Mouse (Mus musculus): ENCODE results near the gene Ndufv2. TPM values are rescaled to one million over a fixed set of nuclear protein-coding genes. Genes with fewer than 3 reads are reported as not detected.

The Ndufv2 gene
- polyA plus RNA-seq, 1 experiment from 2014 or later, result 463 TPM

Other genes starting within 250 kb of the Ndufv2 start
- 46.1 and 52.1 TPM in 2 replicates for gene Ralbp1, start 215.8 kb downstream of the Ndufv2 start, polyA plus RNA-seq (2016; fragmentation: Nextera tagmentation; extraction: Ambion mirVana)
- gene Twsg1, start 150.3 kb downstream of the Ndufv2 start, polyA plus RNA-seq (2016; fragmentation: Nextera tagmentation; extraction: Ambion mirVana), result 74.4 and 79.4 TPM in 2 replicates
- gene Ankrd12, start 24.5 kb downstream of the Ndufv2 start, polyA plus RNA-seq (2016; fragmentation: Nextera tagmentation; extraction: Ambion mirVana), result 11.3 and 15.0 TPM in 2 replicates
- gene Washc1, start 10.0 kb upstream of the Ndufv2 start, polyA plus RNA-seq (2016; fragmentation: Nextera tagmentation; extraction: Ambion mirVana), result 32.6 and 36.6 TPM in 2 replicates
- gene Ddx11, start 22.0 kb upstream of the Ndufv2 start, polyA plus RNA-seq (2016; fragmentation: Nextera tagmentation; extraction: Ambion mirVana), result 22.0 and 24.1 TPM in 2 replicates